Mouse (Mus musculus): ENCODE data around the gene Zfr. TPM values are rescaled to one million over a fixed set of nuclear protein-coding genes. Genes with fewer than 3 reads are reported as not detected.
A peak's percentile ranks its signal among the peaks of the same experiment; 100 is the strongest.
"Not testable (repeated sequence)": the region's sequence is repeated elsewhere in the genome, so short reads cannot be mapped to it uniquely, and the experiment has no call there.

Zfr gene
- polyA plus RNA-seq, 1 experiment = 1.5 TPM

GRCm38 (mm10) chr15:12140985-12141729 is 23.5 kb downstream of the Zfr start:
- H3K27me3 ChIP-seq (ENCODE audit: control insufficient read depth) = no peaks in the 10 kb centered on the region
- peaks cover 5% of the 10 kb centered on the region for H3K4me1 ChIP-seq (ENCODE audit: control insufficient read depth)
- H3K9me3 ChIP-seq (ENCODE audit: control insufficient read depth, low read length) = no peaks in the 10 kb centered on the region
- TF ChIP-seq TAL1 (IDR thresholded peaks at IDR 0.05; ENCODE audit: low read length) = no peak
- no peak for TF ChIP-seq GATA1 (IDR thresholded peaks at IDR 0.05; ENCODE audit: low read length)
- peaks cover 78% of the 10 kb centered on the region for H3K36me3 ChIP-seq (ENCODE audit: control insufficient read depth)
- no peak overlapping the region for H3K4me3 ChIP-seq (replicated peaks)

- peaks cover 89% of the 10 kb centered on the region for H3K36me3 ChIP-seq (ENCODE audit: control insufficient read depth)
- H3K9me3 ChIP-seq (ENCODE audit: control insufficient read depth, low read length) = no peaks in the 10 kb centered on the region
- H3K4me3 ChIP-seq (replicated peaks) = no peak overlapping the region
- no peak for TF ChIP-seq GATA1 (IDR thresholded peaks at IDR 0.05; ENCODE audit: low read length)
- TF ChIP-seq TAL1 (IDR thresholded peaks at IDR 0.05; ENCODE audit: low read length) = no peak
- H3K4me1 ChIP-seq (ENCODE audit: control insufficient read depth) = no peaks in the 10 kb centered on the region
- no peaks in the 10 kb centered on the region for H3K27me3 ChIP-seq (ENCODE audit: control insufficient read depth)
Measured at GRCm38 (mm10) chr15:12147423-12147822, 29.8 kb downstream of the Zfr start.

GRCm38 (mm10) chr15:12149501-12149900 is 31.9 kb downstream of the Zfr start:
- TF ChIP-seq GATA1 (IDR thresholded peaks at IDR 0.05; ENCODE audit: low read length) = no peak
- TF ChIP-seq TAL1 (IDR thresholded peaks at IDR 0.05; ENCODE audit: low read length) = no peak
- Histone ChIP-seq H3K4me1 (ENCODE audit: control insufficient read depth) (no peaks in the 10 kb centered on the region), H3K9me3 (ENCODE audit: control insufficient read depth, low read length) (no peaks in the 10 kb centered on the region), H3K4me3 (replicated peaks) (no peak overlapping the region), H3K36me3 (ENCODE audit: control insufficient read depth) (peaks cover 92% of the 10 kb centered on the region), H3K27me3 (ENCODE audit: control insufficient read depth) (no peaks in the 10 kb centered on the region)

- H3K9me3 ChIP-seq (ENCODE audit: control insufficient read depth, low read length) = no peaks in the 10 kb centered on the region
- H3K36me3 ChIP-seq (ENCODE audit: control insufficient read depth) = peaks cover 95% of the 10 kb centered on the region
Measured at GRCm38 (mm10) chr15:12153747-12154146, 36.1 kb downstream of the Zfr start.

GRCm38 (mm10) chr15:12178126-12178525 is 60.5 kb downstream of the Zfr start:
- peaks cover 86% of the 10 kb centered on the region for H3K36me3 ChIP-seq (ENCODE audit: control insufficient read depth)
- H3K4me1 ChIP-seq (ENCODE audit: control insufficient read depth) = peaks cover 17% of the 10 kb centered on the region
- no peaks in the 10 kb centered on the region for H3K27me3 ChIP-seq (ENCODE audit: control insufficient read depth)
- TF ChIP-seq GATA1 (IDR thresholded peaks at IDR 0.05; ENCODE audit: low read length) (no peak), TAL1 (IDR thresholded peaks at IDR 0.05; ENCODE audit: low read length) (no peak)
- H3K4me3 ChIP-seq (replicated peaks) = no peak overlapping the region
- no peaks in the 10 kb centered on the region for H3K9me3 ChIP-seq (ENCODE audit: control insufficient read depth, low read length)

More at GRCm38 (mm10) chr15:12153747-12154146, 36.1 kb downstream of the Zfr start:
- no peaks in the 10 kb centered on the region for H3K27me3 ChIP-seq (ENCODE audit: control insufficient read depth)
- H3K4me1 ChIP-seq (ENCODE audit: control insufficient read depth) = no peaks in the 10 kb centered on the region
- TF ChIP-seq GATA1 (IDR thresholded peaks at IDR 0.05; ENCODE audit: low read length) = no peak
- TF ChIP-seq TAL1 (IDR thresholded peaks at IDR 0.05; ENCODE audit: low read length) = no peak
- no peak overlapping the region for H3K4me3 ChIP-seq (replicated peaks)

GRCm38 (mm10) chr15:12181181-12181805 is 63.7 kb downstream of the Zfr start:
- not testable (repeated sequence) for H3K27me3 ChIP-seq (ENCODE audit: control insufficient read depth); H3K9me3 ChIP-seq (ENCODE audit: control insufficient read depth, low read length); H3K4me3 ChIP-seq (replicated peaks)
- peaks cover 85% of the 10 kb centered on the region for H3K36me3 ChIP-seq (ENCODE audit: control insufficient read depth)
- peaks cover 17% of the 10 kb centered on the region for H3K4me1 ChIP-seq (ENCODE audit: control insufficient read depth)

GRCm38 (mm10) chr15:12193880-12194816 is 76.5 kb downstream of the Zfr start:
- Histone ChIP-seq H3K27me3 (ENCODE audit: control insufficient read depth) (no peaks in the 10 kb centered on the region), H3K4me1 (ENCODE audit: control insufficient read depth) (peaks cover 45% of the 10 kb centered on the region), H3K9me3 (ENCODE audit: control insufficient read depth, low read length) (no peaks in the 10 kb centered on the region), H3K4me3 (replicated peaks) (peak overlapping the region; percentile 57), H3K36me3 (ENCODE audit: control insufficient read depth) (peaks cover 21% of the 10 kb centered on the region)
- TF ChIP-seq TAL1 (IDR thresholded peaks at IDR 0.05; ENCODE audit: low read length) = no peak
- TF ChIP-seq GATA1 (IDR thresholded peaks at IDR 0.05; ENCODE audit: low read length) = no peak

GRCm38 (mm10) chr15:12194817-12195735 is 77.4 kb downstream of the Zfr start:
- Histone ChIP-seq H3K36me3 (ENCODE audit: control insufficient read depth) (peaks cover 17% of the 10 kb centered on the region), H3K4me1 (ENCODE audit: control insufficient read depth) (peaks cover 45% of the 10 kb centered on the region), H3K27me3 (ENCODE audit: control insufficient read depth) (no peaks in the 10 kb centered on the region), H3K9me3 (ENCODE audit: control insufficient read depth, low read length) (no peaks in the 10 kb centered on the region), H3K4me3 (replicated peaks) (peak overlapping the region; percentile 57)
- TF ChIP-seq GATA1 (IDR thresholded peaks at IDR 0.05; ENCODE audit: low read length) (no peak), TAL1 (IDR thresholded peaks at IDR 0.05; ENCODE audit: low read length) (no peak)

Measured in erythroblast, embryonic 14.5 days (primary cell).